Mouse (Mus musculus): ENCODE data around the gene Plin2.
A peak's percentile ranks its signal among the peaks of the same experiment; 100 is the strongest.

Plin2 gene

GRCm38 (mm10) chr4:86669780-86670201, at the start of gene Plin2:
TSS of gene Plin2 (minus strand) at chr4:86670060.
- DNase-seq (ENCODE audit: low read depth in 2 of 2, low spot score in 2 of 2) = peak in 1 of 2 experiments; percentile 18

- DNase-seq (ENCODE audit: low read depth in 2 of 2, low spot score in 2 of 2) = no peak
Measured at GRCm38 (mm10) chr4:86718878-86719577, 49.2 kb upstream of the Plin2 start.

GRCm38 (mm10) chr4:86717176-86717575, 47.3 kb upstream of the Plin2 start:
- no peak for DNase-seq (ENCODE audit: low read depth in 2 of 2, low spot score in 2 of 2)

GRCm38 (mm10) chr4:86715341-86715740, 45.5 kb upstream of the Plin2 start:
- DNase-seq (ENCODE audit: low read depth in 2 of 2, low spot score in 2 of 2) = no peak

- peak in 1 of 2 experiments; percentile 15 for DNase-seq (ENCODE audit: low read depth in 2 of 2, low spot score in 2 of 2)
Measured at GRCm38 (mm10) chr4:86713518-86713917, 43.7 kb upstream of the Plin2 start.

GRCm38 (mm10) chr4:86712751-86713195, 42.9 kb upstream of the Plin2 start:
- peak; percentile 52 to 63 for DNase-seq (ENCODE audit: low read depth in 2 of 2, low spot score in 2 of 2)

- DNase-seq (ENCODE audit: low read depth in 2 of 2, low spot score in 2 of 2) = no peak
Measured at GRCm38 (mm10) chr4:86710666-86711215, 40.9 kb upstream of the Plin2 start.

GRCm38 (mm10) chr4:86710034-86710650, 40.3 kb upstream of the Plin2 start:
- DNase-seq (ENCODE audit: low read depth in 2 of 2, low spot score in 2 of 2) = no peak

GRCm38 (mm10) chr4:86708801-86709200, 38.9 kb upstream of the Plin2 start:
- DNase-seq (ENCODE audit: low read depth in 2 of 2, low spot score in 2 of 2) = no peak

GRCm38 (mm10) chr4:86699161-86699865, 29.5 kb upstream of the Plin2 start:
- DNase-seq (ENCODE audit: low read depth in 2 of 2, low spot score in 2 of 2) = no peak

- peak in 1 of 2 experiments; percentile 50 for DNase-seq (ENCODE audit: low read depth in 2 of 2, low spot score in 2 of 2)
Measured at GRCm38 (mm10) chr4:86696890-86697289, 27.0 kb upstream of the Plin2 start.

- peak in 1 of 2 experiments; percentile 33 for DNase-seq (ENCODE audit: low read depth in 2 of 2, low spot score in 2 of 2)
Measured at GRCm38 (mm10) chr4:86695081-86695480, 25.2 kb upstream of the Plin2 start.

- DNase-seq (ENCODE audit: low read depth in 2 of 2, low spot score in 2 of 2) = no peak
Measured at GRCm38 (mm10) chr4:86692931-86693330, 23.1 kb upstream of the Plin2 start.

- DNase-seq (ENCODE audit: low read depth in 2 of 2, low spot score in 2 of 2) = no peak
Measured at GRCm38 (mm10) chr4:86691290-86691689, 21.4 kb upstream of the Plin2 start.

- no peak for DNase-seq (ENCODE audit: low read depth in 2 of 2, low spot score in 2 of 2)
Measured at GRCm38 (mm10) chr4:86690768-86691167, 20.9 kb upstream of the Plin2 start.

- DNase-seq (ENCODE audit: low read depth in 2 of 2, low spot score in 2 of 2) = no peak
Measured at GRCm38 (mm10) chr4:86690194-86690593, 20.3 kb upstream of the Plin2 start.

- DNase-seq (ENCODE audit: low read depth in 2 of 2, low spot score in 2 of 2) = no peak
Measured at GRCm38 (mm10) chr4:86689056-86689735, 19.3 kb upstream of the Plin2 start.

GRCm38 (mm10) chr4:86686564-86686963, 16.7 kb upstream of the Plin2 start:
- DNase-seq (ENCODE audit: low read depth in 2 of 2, low spot score in 2 of 2) = no peak

- DNase-seq (ENCODE audit: low read depth in 2 of 2, low spot score in 2 of 2) = no peak
Measured at GRCm38 (mm10) chr4:86686009-86686366, 16.1 kb upstream of the Plin2 start.

- DNase-seq (ENCODE audit: low read depth in 2 of 2, low spot score in 2 of 2) = no peak
Measured at GRCm38 (mm10) chr4:86685231-86686008, 15.6 kb upstream of the Plin2 start.
